Mouse (Mus musculus) ES-E14 (cell line): Measurements from ENCODE around the gene Sult4a1. TPM values are rescaled to one million over a fixed set of nuclear protein-coding genes. Genes with fewer than 3 reads are reported as not detected.

Experiments used
- DNase-seq: peaks from one replicate; pipeline ENCODE4 v3.0.0-alpha.2; 2013; ENCODE audit warnings: low read depth, low spot score
- H3K27ac ChIP-seq: 2 replicates; pipeline ENCODE4 v1.5.1; 2012; ENCODE audit warnings: low read depth, mild to moderate bottlenecking, low read length, moderate library complexity, mixed read lengths; ENCODE audit not compliant: poor library complexity, insufficient read depth, severe bottlenecking
- H3K36me3 ChIP-seq: 2 replicates; pipeline ENCODE4 v1.6.1; 2012; ENCODE audit warnings: mild to moderate bottlenecking, low read length, moderate library complexity, mixed read lengths; ENCODE audit not compliant: control insufficient read depth, poor library complexity, insufficient read depth, severe bottlenecking
- H3K4me1 ChIP-seq, 2 experiments: fragments of 150-350 bp in 1 of 2; sonication (generic) in 1 of 2; 2 replicates each; pipeline ENCODE4 v1.6.1; 2012; ENCODE audit warnings: low read length in 2 of 2, mild to moderate bottlenecking in 1 of 2, mixed read lengths in 1 of 2; ENCODE audit not compliant: control insufficient read depth in 2 of 2, insufficient read depth in 2 of 2, poor library complexity in 1 of 2
- H3K4me3 ChIP-seq, 2 experiments: fragments of 150-350 bp in 1 of 2; sonication (generic) in 1 of 2; 2 replicates each; pipeline ENCODE4 v1.5.1; 2012; ENCODE audit warnings: low read length in 2 of 2, low read depth in 1 of 2, mild to moderate bottlenecking in 1 of 2, mixed read lengths in 1 of 2; ENCODE audit not compliant: insufficient read depth in 1 of 2, poor library complexity in 1 of 2, severe bottlenecking in 1 of 2
- H3K9ac ChIP-seq: 2 replicates; pipeline ENCODE4 v1.6.1; 2012; ENCODE audit warnings: low read depth, mild to moderate bottlenecking, low read length, mixed read lengths; ENCODE audit not compliant: poor library complexity, insufficient read depth, severe bottlenecking
- H3K9me3 ChIP-seq: fragments of 150-350 bp; sonication (generic); 2 replicates; pipeline ENCODE4 v1.6.1; 2012; ENCODE audit warnings: low read depth, mild to moderate bottlenecking, low read length; ENCODE audit not compliant: control insufficient read depth, insufficient read depth
- CHD2 ChIP-seq: IDR thresholded peaks from 2 replicates; pipeline ENCODE4 v1.6.1; 2014; ENCODE audit warnings: mild to moderate bottlenecking, low read depth, low read length, inconsistent platforms
- HCFC1 ChIP-seq: IDR thresholded peaks from 2 replicates; pipeline ENCODE4 v1.6.1; 2012; ENCODE audit warnings: low read length, inconsistent platforms, borderline replicate concordance; ENCODE audit not compliant: insufficient read depth
- MAFK ChIP-seq: IDR thresholded peaks from 2 replicates; pipeline ENCODE4 v1.6.1; 2014; ENCODE audit warnings: mild to moderate bottlenecking, low read depth, low read length, inconsistent platforms; ENCODE audit not compliant: insufficient read depth
- ZC3H11A ChIP-seq: IDR thresholded peaks from 2 replicates; pipeline ENCODE4 v1.6.1; 2012; ENCODE audit warnings: low read depth, mild to moderate bottlenecking, inconsistent platforms, low read length, borderline replicate concordance
- ZNF384 ChIP-seq: IDR thresholded peaks from 2 replicates; pipeline ENCODE4 v1.6.1; 2012; ENCODE audit warnings: low read depth, low read length, inconsistent platforms
- in situ Hi-C, 2 experiments: fragments of 600-800 bp; cut with MboI; formaldehyde crosslinking; loops; one replicate each; pipeline ENCODE4 v1.15.1; 2025; ENCODE audit warnings: low sequenced_read_pairs in 2 of 2, inconsistent platforms in 1 of 2; ENCODE audit not compliant: unreplicated experiment in 2 of 2
- total RNA-seq: library from RNA; depleted of rRNA; stranded (reverse); fragments of 300-350 nt; gene quantifications from 2 replicates; pipeline ENCODE4 v1.2.3, GENCODE M21; 2012; rRNA removed

Sult4a1 gene
- total RNA-seq, 1 experiment = 40.5 TPM

- no peak overlapping the region for H3K4me3 ChIP-seq
- H3K9ac ChIP-seq = no peak overlapping the region
- no peak for DNase-seq
- no peak for TF ChIP-seq CHD2
- no peak for TF ChIP-seq HCFC1
- no peak for TF ChIP-seq MAFK
- TF ChIP-seq ZNF384 = no peak
- no peak for TF ChIP-seq ZC3H11A
- H3K9me3 ChIP-seq = no peaks in the 10 kb centered on the region
- no peak overlapping the region for H3K27ac ChIP-seq
- no peaks in the 10 kb centered on the region for H3K4me1 ChIP-seq
- in situ Hi-C loops = no loop called here
- H3K36me3 ChIP-seq = no peaks in the 10 kb centered on the region
Measured at GRCm38 (mm10) chr15:84045562-84045961, 60.0 kb downstream of the Sult4a1 start.

- Histone ChIP-seq H3K36me3 (no peaks in the 10 kb centered on the region), H3K27ac (no peak overlapping the region), H3K9ac (no peak overlapping the region), H3K4me1 (no peaks in the 10 kb centered on the region), H3K4me3 (no peak overlapping the region), H3K9me3 (no peaks in the 10 kb centered on the region)
- in situ Hi-C loops = no loop called here
- DNase-seq = no peak
- TF ChIP-seq HCFC1 = no peak
- TF ChIP-seq ZNF384 = no peak
- TF ChIP-seq CHD2 = no peak
- no peak for TF ChIP-seq ZC3H11A
- no peak for TF ChIP-seq MAFK
Measured at GRCm38 (mm10) chr15:84037067-84037466, 68.5 kb downstream of the Sult4a1 start.

Other genes with a start within 250 kb of the Sult4a1 start
- 0.76 and 1.3 TPM in 2 replicates for gene Efcab6, start 40.4 kb downstream of the Sult4a1 start, total RNA-seq
- gene Pnpla5, start 17.4 kb upstream of the Sult4a1 start, total RNA-seq = 0.11 and 0.13 TPM in 2 replicates
- 3.6 and 4.1 TPM in 2 replicates for gene Pnpla3, start 62.1 kb upstream of the Sult4a1 start, total RNA-seq
- gene Samm50, start 86.5 kb upstream of the Sult4a1 start, total RNA-seq = 107 TPM in 2 replicates
- 10.8 and 18.6 TPM in 2 replicates for gene Parvb, start 126.3 kb upstream of the Sult4a1 start, total RNA-seq
- gene Parvg, start 218.3 kb upstream of the Sult4a1 start, total RNA-seq = 1.3 TPM in 2 replicates